Mouse (Mus musculus) intestine, postnatal 0 days (tissue): ENCODE measurements around the gene Rab8b. TPM values are rescaled to one million over a fixed set of nuclear protein-coding genes. Genes with fewer than 3 reads are reported as not detected.

Experiments
- ATAC-seq: fragments of 200-750 bp; cut with Nextera tagmentation; 2 replicates; pipeline ENCODE4 v1.8.0; 2017; ENCODE audit warnings: mild to moderate bottlenecking, moderate TSS enrichment, moderate library complexity
- H3K27ac ChIP-seq: fragments of 300-500 bp; sonication (generic); 2 replicates; pipeline ENCODE4 v1.5.1; 2014; ENCODE audit warnings: mild to moderate bottlenecking, low read depth, low read length, moderate library complexity
- H3K27me3 ChIP-seq: fragments of 300-500 bp; sonication (generic); replicated peaks from 2 replicates; pipeline ENCODE4 v1.6.1; 2014; ENCODE audit warnings: low read length, mixed read lengths; ENCODE audit not compliant: control insufficient read depth, insufficient read depth
- H3K36me3 ChIP-seq: fragments of 300-500 bp; sonication (generic); 2 replicates; pipeline ENCODE4 v1.6.1; 2014; ENCODE audit warnings: mild to moderate bottlenecking, moderate library complexity; ENCODE audit not compliant: control insufficient read depth, insufficient read depth
- H3K4me1 ChIP-seq: fragments of 300-500 bp; sonication (generic); replicated peaks from 2 replicates; pipeline ENCODE4 v1.6.1; 2014; ENCODE audit warnings: antibody characterized with exemption, low read length, mixed read lengths; ENCODE audit not compliant: control insufficient read depth, insufficient read depth
- H3K4me2 ChIP-seq: fragments of 300-500 bp; sonication (generic); replicated peaks from 2 replicates; pipeline ENCODE4 v1.6.1; 2014; ENCODE audit warnings: low read depth, mild to moderate bottlenecking, moderate library complexity
- H3K4me3 ChIP-seq: fragments of 300-500 bp; sonication (generic); 2 replicates; pipeline ENCODE4 v1.5.1; 2014; ENCODE audit warnings: low read depth, low read length
- H3K9ac ChIP-seq: fragments of 300-500 bp; sonication (generic); 2 replicates; pipeline ENCODE4 v1.6.1; 2014; ENCODE audit warnings: mild to moderate bottlenecking, low read depth, low read length
- H3K9me3 ChIP-seq: fragments of 300-500 bp; sonication (generic); 2 replicates; pipeline ENCODE4 v1.6.1; 2016; ENCODE audit warnings: mixed run types; ENCODE audit not compliant: control insufficient read depth
- CTCF ChIP-seq: sonication (generic); IDR thresholded peaks from 2 replicates; pipeline ENCODE4 v1.5.1; 2016; ENCODE audit warnings: low read depth, mild to moderate bottlenecking, control low read depth, antibody characterized with exemption, moderate library complexity
- WGBS: fragments of 180-500 bp; shearing (Covaris S2); extraction: QIAGEN DNeasy Blood & Tissue Kit; methylation state at CpG from one replicate; pipeline ENCODE4 v1.1.7; 2014; 5-methylcytosine and 5-hydroxymethylcytosine counted together
- polyA plus RNA-seq: library from polyadenylated mRNA; unstranded; fragments of >200 nt; fragmentation: Nextera tagmentation; extraction: Ambion mirVana; gene quantifications from 2 replicates; pipeline ENCODE4 v1.2.1, GENCODE M21; 2015

Rab8b gene
- polyA plus RNA-seq, 1 experiment from 2014 or later = 16.2 TPM

- Histone ChIP-seq H3K4me2 (peak within 1 kb of the TSS; percentile 96), H3K36me3 (no peaks in the 10 kb centered on the region), H3K4me1 (peaks cover 4% of the 10 kb centered on the region; the same call in 1 of the 2 replicates), H3K9ac (peak within 1 kb of the TSS; percentile 56), H3K27ac (peak within 1 kb of the TSS; percentile 86), H3K27me3 (no peaks in the 10 kb centered on the region), H3K4me3 (peak within 1 kb of the TSS; percentile 72), H3K9me3 (no peaks in the 10 kb centered on the region)
- peak; percentile 97 for ATAC-seq
- WGBS = under 1% methylated on average over 42 of the region's 42 CpGs
- peak; percentile 28 for TF ChIP-seq CTCF
Observed at GRCm38 (mm10) chr9:66795464-66796324, 123.8 kb downstream of the Rab8b start, which contains the start of gene Aph1b. Gene Aph1b, minus strand, starts transcription at chr9:66795490.

- Histone ChIP-seq H3K4me3 (peak overlapping the region; percentile 72), H3K9me3 (no peaks in the 10 kb centered on the region), H3K9ac (peak overlapping the region; percentile 56), H3K36me3 (peaks cover 2% of the 10 kb centered on the region; the same call in 1 of the 2 replicates), H3K4me1 (peaks cover 4% of the 10 kb centered on the region; the same call in 1 of the 2 replicates), H3K27ac (peak overlapping the region; percentile 86), H3K4me2 (peak overlapping the region; percentile 96), H3K27me3 (no peaks in the 10 kb centered on the region)
- peak; percentile 5; the same call in 1 of the 2 replicates for ATAC-seq
- 1% methylated on average over 43 of the region's 43 CpGs for WGBS
- TF ChIP-seq CTCF = no peak
Observed at GRCm38 (mm10) chr9:66794629-66795463, 124.6 kb downstream of the Rab8b start.

Other genes with a start within 250 kb of the Rab8b start
- 5.9 and 7.3 TPM in 2 replicates for gene Car12, start 206.0 kb downstream of the Rab8b start, polyA plus RNA-seq
- 11.1 and 11.8 TPM in 2 replicates for gene Aph1b, start 124.2 kb downstream of the Rab8b start, polyA plus RNA-seq
- 0.05 and 0.18 TPM in 2 replicates for gene Gm10647, start 122.6 kb downstream of the Rab8b start, polyA plus RNA-seq
- 36.8 and 44.0 TPM in 2 replicates for gene Aph1c, start 85.0 kb downstream of the Rab8b start, polyA plus RNA-seq
- gene Rps27l, start 26.4 kb upstream of the Rab8b start, polyA plus RNA-seq = 712 and 778 TPM in 2 replicates
- gene Lactb, start 55.8 kb upstream of the Rab8b start, polyA plus RNA-seq = 14.9 and 17.2 TPM in 2 replicates
- 1,318 and 1,424 TPM in 2 replicates for gene Tpm1, start 129.7 kb upstream of the Rab8b start, polyA plus RNA-seq